Mouse (Mus musculus) embryonic facial prominence, embryonic 14.5 days (tissue): ENCODE data around the gene Setd6. TPM values are rescaled to one million over a fixed set of nuclear protein-coding genes. Genes with fewer than 3 reads are reported as not detected.

Experiments used
- ATAC-seq: fragments of 200-750 bp; cut with Nextera tagmentation; 2 replicates; pipeline ENCODE4 v1.8.0; 2017; ENCODE audit warnings: low read depth, moderate number of reproducible peaks, moderate TSS enrichment
- DNase-seq: peaks from one replicate; pipeline ENCODE4 v3.0.0-alpha.2; 2015; ENCODE audit warnings: low spot score
- H3K27ac ChIP-seq: fragments of 300-500 bp; sonication (generic); replicated peaks from 2 replicates; pipeline ENCODE4 v1.5.1; 2014; ENCODE audit warnings: low read depth, mild to moderate bottlenecking, low read length, moderate library complexity
- H3K27me3 ChIP-seq: fragments of 300-500 bp; sonication (generic); replicated peaks from 2 replicates; pipeline ENCODE4 v1.6.1; 2014; ENCODE audit warnings: low read length; ENCODE audit not compliant: control insufficient read depth, insufficient read depth
- H3K36me3 ChIP-seq: fragments of 300-500 bp; sonication (generic); 2 replicates; pipeline ENCODE4 v1.6.1; 2014; ENCODE audit warnings: low read length, mixed read lengths; ENCODE audit not compliant: control insufficient read depth, insufficient read depth
- H3K4me1 ChIP-seq: fragments of 300-500 bp; sonication (generic); 2 replicates; pipeline ENCODE4 v1.6.1; 2014; ENCODE audit warnings: antibody characterized with exemption, low read length; ENCODE audit not compliant: control insufficient read depth, insufficient read depth
- H3K4me2 ChIP-seq: fragments of 300-500 bp; sonication (generic); 2 replicates; pipeline ENCODE4 v1.6.1; 2014; ENCODE audit warnings: low read depth, mild to moderate bottlenecking, low read length, moderate library complexity, mixed read lengths
- H3K4me3 ChIP-seq: fragments of 300-500 bp; sonication (generic); 2 replicates; pipeline ENCODE4 v1.5.1; 2014; ENCODE audit warnings: low read depth, mild to moderate bottlenecking, low read length
- H3K9ac ChIP-seq: fragments of 300-500 bp; sonication (generic); 2 replicates; pipeline ENCODE4 v1.6.1; 2014; ENCODE audit warnings: low read depth, mild to moderate bottlenecking, low read length, moderate library complexity, mixed read lengths
- H3K9me3 ChIP-seq: fragments of 300-500 bp; sonication (generic); 2 replicates; pipeline ENCODE4 v1.6.1; 2016; ENCODE audit warnings: low read length; ENCODE audit not compliant: control insufficient read depth
- WGBS: fragments of 180-500 bp; shearing (Covaris S2); extraction: QIAGEN DNeasy Blood & Tissue Kit; methylation state at CpG from one replicate; pipeline ENCODE4 v1.1.7; 2014; 5-methylcytosine and 5-hydroxymethylcytosine counted together
- polyA plus RNA-seq: library from polyadenylated mRNA; unstranded; fragments of >200 nt; fragmentation: Nextera tagmentation; extraction: Ambion mirVana; gene quantifications from 2 replicates; pipeline ENCODE4 v1.2.1, GENCODE M21; 2014

Gene Setd6
- 16.7 and 16.8 TPM in 2 replicates for polyA plus RNA-seq

DNA sequence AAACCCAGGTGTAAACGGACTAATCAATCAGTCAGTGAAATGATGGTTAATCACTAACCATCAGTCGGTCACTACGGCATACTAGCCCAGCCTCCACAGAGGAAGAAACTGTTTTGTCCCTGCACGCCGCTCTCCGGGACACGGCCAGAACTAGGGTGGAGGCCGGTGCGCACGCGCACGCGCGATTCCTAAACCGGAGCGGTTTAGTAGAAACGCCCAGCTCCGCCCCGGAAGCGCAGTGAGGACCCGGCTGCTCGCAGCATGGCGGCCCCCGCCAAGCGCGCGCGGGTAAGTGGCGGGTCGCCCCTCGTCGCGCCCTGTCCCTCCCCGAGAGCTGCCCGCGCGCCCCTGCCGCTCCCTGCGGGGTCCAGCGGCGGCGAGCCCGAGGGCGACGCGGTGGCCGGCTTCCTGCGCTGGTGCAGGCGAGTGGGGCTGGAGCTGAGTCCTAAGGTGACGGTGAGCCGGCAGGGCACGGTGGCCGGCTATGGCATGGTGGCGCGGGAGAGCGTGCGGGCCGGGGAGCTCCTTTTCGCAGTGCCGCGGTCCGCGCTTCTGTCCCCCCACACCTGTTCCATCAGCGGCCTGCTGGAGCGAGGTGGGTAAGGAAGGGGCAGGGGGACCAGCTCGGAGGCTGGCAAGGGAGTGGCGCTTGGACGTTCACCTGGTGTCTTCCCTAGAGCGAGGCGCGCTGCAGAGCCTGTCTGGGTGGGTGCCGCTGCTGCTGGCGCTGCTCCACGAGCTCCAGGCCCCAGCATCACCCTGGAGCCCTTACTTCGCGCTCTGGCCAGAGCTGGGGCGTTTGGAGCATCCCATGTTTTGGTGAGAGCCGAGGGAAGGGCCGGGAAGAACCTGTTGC, at the start of gene Setd6:
Setd6 (plus strand) TSS at position 206 of the 856 bp plus-strand sequence.
- ATAC-seq (peak; percentile 93), DNase-seq (peak; percentile 95)
- Histone ChIP-seq H3K36me3 (peaks cover 31% of the 10 kb centered on the region), H3K4me1 (peaks cover 11% of the 10 kb centered on the region), H3K9ac (peak within 1 kb of the TSS; percentile 80), H3K9me3 (no peaks in the 10 kb centered on the region), H3K27me3 (no peaks in the 10 kb centered on the region), H3K4me2 (peak within 1 kb of the TSS; percentile 72), H3K4me3 (peak within 1 kb of the TSS; percentile 86), H3K27ac (no peak within 1 kb of the TSS; the same call in 1 of the 2 replicates)
- WGBS, result under 1% methylated on average over 34 of the region's 79 CpGs

GRCm38 (mm10) chr8:95668163-95668958, 47.3 kb upstream of the Setd6 start:
- no peak overlapping the region for H3K4me3 ChIP-seq
- no peak overlapping the region for H3K9ac ChIP-seq
- no peaks in the 10 kb centered on the region for H3K9me3 ChIP-seq
- no peak overlapping the region for H3K27ac ChIP-seq
- no peak; the same call in 1 of the 2 replicates for ATAC-seq
- H3K36me3 ChIP-seq, result no peaks in the 10 kb centered on the region
- no peak overlapping the region for H3K4me2 ChIP-seq
- no peak for DNase-seq
- no peaks in the 10 kb centered on the region for H3K4me1 ChIP-seq
- H3K27me3 ChIP-seq, result 0 out of 2 replicates have a peak, but pooled peaks cover under 1% of the 10 kb centered on the region
- 52% methylated on average over 8 of the region's 8 CpGs for WGBS

DNA sequence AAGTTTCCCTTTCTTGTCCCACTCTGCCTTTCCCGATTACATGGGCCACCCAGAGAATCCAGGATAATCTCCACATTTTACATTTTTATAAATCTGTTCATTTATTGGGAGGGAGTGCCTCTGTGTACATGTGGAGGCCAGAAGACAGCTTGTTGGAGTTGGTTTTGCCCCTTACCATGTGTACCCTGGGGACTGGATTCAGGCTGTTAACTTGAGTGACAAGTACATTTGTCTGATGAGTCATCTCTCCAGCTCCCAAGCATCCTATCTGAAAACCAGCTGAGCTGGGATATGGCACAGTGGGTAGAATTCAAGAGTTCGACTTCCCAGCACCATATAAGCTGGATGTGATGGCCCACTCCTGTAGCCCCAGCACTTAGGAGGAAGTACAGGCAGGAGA, 45.7 kb upstream of the Setd6 start:
- DNase-seq (no peak), ATAC-seq (no peak)
- 0 out of 2 replicates have a peak, but pooled peaks cover 10% of the 10 kb centered on the region for H3K27me3 ChIP-seq
- no peaks in the 10 kb centered on the region for H3K9me3 ChIP-seq
- H3K9ac ChIP-seq, result no peak overlapping the region
- H3K27ac ChIP-seq, result no peak overlapping the region
- no peak overlapping the region for H3K4me2 ChIP-seq
- no peaks in the 10 kb centered on the region for H3K4me1 ChIP-seq
- WGBS, result 79% methylated on average over 2 of the region's 2 CpGs
- no peak overlapping the region for H3K4me3 ChIP-seq
- no peaks in the 10 kb centered on the region for H3K36me3 ChIP-seq

- no peak for ATAC-seq
- DNase-seq, result no peak
- H3K36me3 ChIP-seq, result no peaks in the 10 kb centered on the region
- WGBS, result 78% methylated on average over 6 of the region's 6 CpGs
- H3K27ac ChIP-seq, result no peak overlapping the region
- no peak overlapping the region for H3K9ac ChIP-seq
- H3K9me3 ChIP-seq, result no peaks in the 10 kb centered on the region
- H3K27me3 ChIP-seq, result peaks cover 27% of the 10 kb centered on the region
- H3K4me3 ChIP-seq, result no peak overlapping the region
- H3K4me1 ChIP-seq, result no peaks in the 10 kb centered on the region
- H3K4me2 ChIP-seq, result no peak overlapping the region
Observed at GRCm38 (mm10) chr8:95671861-95672260, 43.8 kb upstream of the Setd6 start.

DNA sequence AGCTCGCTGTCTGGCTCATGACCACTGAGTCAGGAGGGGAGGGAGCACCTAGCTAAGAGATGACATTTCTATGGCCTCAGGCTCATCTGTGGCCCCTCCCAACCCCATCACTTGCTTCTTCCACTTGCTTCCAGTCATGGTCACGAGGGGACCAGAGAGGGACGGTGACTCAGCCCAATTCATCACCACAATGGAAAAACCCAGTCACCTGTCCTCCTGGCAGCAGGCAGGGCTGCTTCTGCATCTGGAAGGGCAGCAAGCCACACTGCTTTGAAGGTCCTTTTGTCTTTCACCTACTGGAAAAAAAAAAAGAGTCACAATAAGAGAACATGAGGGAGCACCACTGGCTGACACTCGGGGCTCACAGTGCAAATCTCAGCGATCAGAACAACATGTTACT, 42.9 kb upstream of the Setd6 start:
- H3K9me3 ChIP-seq, result no peaks in the 10 kb centered on the region
- H3K4me2 ChIP-seq, result no peak overlapping the region
- H3K36me3 ChIP-seq, result no peaks in the 10 kb centered on the region
- H3K4me3 ChIP-seq, result no peak overlapping the region
- 74% methylated on average over 5 of the region's 5 CpGs for WGBS
- no peaks in the 10 kb centered on the region for H3K4me1 ChIP-seq
- H3K27ac ChIP-seq, result no peak overlapping the region
- peaks cover 37% of the 10 kb centered on the region for H3K27me3 ChIP-seq
- no peak overlapping the region for H3K9ac ChIP-seq
- DNase-seq (no peak), ATAC-seq (no peak)

GRCm38 (mm10) chr8:95676631-95677030, 39.0 kb upstream of the Setd6 start, which contains the start of gene Ndrg4:
Gene Ndrg4 (plus strand): TSS chr8:95676980.
- WGBS, result 32% methylated on average over 9 of the region's 9 CpGs
- no peak for DNase-seq

GRCm38 (mm10) chr8:95677591-95678023, 38.1 kb upstream of the Setd6 start:
- WGBS, result 3% methylated on average over 6 of the region's 48 CpGs
- Histone ChIP-seq H3K36me3 (no peaks in the 10 kb centered on the region), H3K9ac (peak overlapping the region; percentile 57), H3K9me3 (no peaks in the 10 kb centered on the region), H3K4me1 (no peaks in the 10 kb centered on the region), H3K4me2 (peak overlapping the region; percentile 95), H3K4me3 (peak overlapping the region; percentile 57), H3K27me3 (peaks cover 61% of the 10 kb centered on the region), H3K27ac (no peak overlapping the region)
- peak; percentile 42 for ATAC-seq
- no peak for DNase-seq

More at GRCm38 (mm10) chr8:95676631-95677030, 39.0 kb upstream of the Setd6 start, which contains the start of gene Ndrg4:
- Histone ChIP-seq H3K9me3 (no peaks in the 10 kb centered on the region), H3K36me3 (no peaks in the 10 kb centered on the region), H3K4me3 (peak within 1 kb of the TSS; percentile 57), H3K27me3 (peaks cover 61% of the 10 kb centered on the region), H3K9ac (peak within 1 kb of the TSS; percentile 57), H3K4me2 (peak within 1 kb of the TSS; percentile 95), H3K27ac (no peak within 1 kb of the TSS), H3K4me1 (no peaks in the 10 kb centered on the region)
- ATAC-seq, result no peak

- under 1% methylated on average over 38 of the region's 70 CpGs for WGBS
- Histone ChIP-seq H3K4me2 (peak overlapping the region; percentile 95), H3K27me3 (peaks cover 61% of the 10 kb centered on the region), H3K36me3 (no peaks in the 10 kb centered on the region), H3K9me3 (no peaks in the 10 kb centered on the region), H3K9ac (peak overlapping the region; percentile 57), H3K27ac (no peak overlapping the region), H3K4me3 (peak overlapping the region; percentile 57), H3K4me1 (no peaks in the 10 kb centered on the region)
- peak; percentile 47 for ATAC-seq
- DNase-seq, result no peak
Observed at GRCm38 (mm10) chr8:95678024-95678611, 37.6 kb upstream of the Setd6 start.
